Mouse (Mus musculus) telencephalon, adult 2 months (tissue): ENCODE data around the gene Mlkl.

Experiments
- DNase-seq: peaks from one replicate; pipeline ENCODE4 v3.0.0-alpha.2; 2011; ENCODE audit warnings: low read depth, low spot score

Gene Mlkl

GRCm38 (mm10) chr8:111337890-111338347, at the start of gene Mlkl:
Gene Mlkl, minus strand, starts transcription at chr8:111338177.
- DNase-seq: no peak

- DNase-seq: no peak
These were observed 47.9 kb upstream of the Mlkl start for GRCm38 (mm10) chr8:111385915-111386314.

GRCm38 (mm10) chr8:111384628-111385027, 46.7 kb upstream of the Mlkl start:
- DNase-seq: no peak

- peak; percentile 68 for DNase-seq
These were observed 37.2 kb upstream of the Mlkl start for GRCm38 (mm10) chr8:111375192-111375591.

DNA sequence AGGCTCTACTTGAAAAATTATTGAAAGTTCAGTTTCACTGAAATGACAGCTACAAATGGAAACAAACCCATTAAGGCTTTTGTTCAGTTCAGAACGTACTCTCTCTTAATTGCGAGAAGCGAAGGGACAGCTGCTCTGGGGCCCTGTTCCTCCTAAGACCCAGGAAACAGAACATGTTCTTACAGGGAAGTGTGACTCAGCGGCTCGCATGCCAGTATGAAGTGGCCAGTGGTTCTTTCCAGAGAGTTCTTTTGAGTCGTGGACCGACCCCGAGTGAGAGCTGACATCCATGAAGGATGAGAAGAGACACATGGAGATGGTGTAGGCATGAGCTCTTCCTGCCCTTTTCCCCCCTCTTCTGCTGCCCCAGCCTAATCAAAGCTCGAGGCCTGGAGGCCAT, 31.7 kb upstream of the Mlkl start:
- DNase-seq: no peak

- no peak for DNase-seq
These were observed 29.4 kb upstream of the Mlkl start for GRCm38 (mm10) chr8:111367350-111367749.

GRCm38 (mm10) chr8:111366610-111367234, 28.7 kb upstream of the Mlkl start:
- no peak for DNase-seq

- DNase-seq: no peak
These were observed 25.5 kb upstream of the Mlkl start for GRCm38 (mm10) chr8:111363489-111363888.

DNA sequence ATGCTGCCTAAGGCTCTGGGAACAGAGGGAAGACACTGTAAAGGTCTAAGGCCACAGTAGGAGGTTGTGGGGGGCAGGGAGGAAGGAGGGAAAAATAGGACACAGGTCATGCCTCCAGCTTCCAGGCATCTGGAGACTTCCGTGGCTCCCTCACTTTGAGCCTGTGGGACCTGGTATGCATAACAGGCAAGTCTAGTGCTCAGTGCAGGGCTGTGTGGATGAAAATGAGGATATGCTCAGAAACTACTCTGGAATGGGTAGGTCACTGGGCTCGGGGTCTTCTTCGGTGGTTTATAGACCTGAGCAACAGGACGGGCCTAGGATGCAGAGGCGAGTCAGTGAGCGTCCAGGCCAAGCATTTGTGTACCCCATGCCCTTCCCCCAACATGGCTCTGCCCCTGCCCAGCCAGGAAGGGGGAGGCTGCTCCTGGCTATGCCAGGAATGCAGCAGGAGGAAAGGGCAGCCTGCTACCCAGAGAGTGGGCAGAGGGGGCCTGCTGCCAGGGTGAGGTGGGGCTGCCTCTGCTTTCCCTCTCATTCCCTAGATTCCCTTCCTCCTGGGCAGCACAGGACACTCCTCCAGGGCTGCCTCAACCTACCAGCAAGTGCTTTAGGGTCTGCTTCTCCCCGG, 22.7 kb upstream of the Mlkl start:
- no peak for DNase-seq

DNA sequence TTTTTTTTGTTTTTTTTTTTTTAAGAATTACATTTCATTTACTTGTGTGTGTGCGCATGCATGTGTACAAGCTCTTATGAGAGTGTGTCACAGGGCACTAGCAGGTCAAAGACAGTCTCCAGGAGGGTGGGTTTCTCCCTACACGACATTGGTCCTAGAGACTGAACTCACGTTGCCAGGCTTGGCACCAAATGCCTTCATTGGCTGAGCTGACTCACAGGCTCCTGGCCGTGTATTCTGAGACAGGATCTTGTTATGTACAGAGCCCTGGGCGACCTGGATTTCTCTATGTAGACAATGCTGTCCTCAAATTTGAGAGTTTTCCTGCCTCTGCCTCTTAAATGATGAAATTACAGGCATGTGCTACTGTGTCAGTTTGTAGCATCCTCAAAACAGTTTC, 22.0 kb upstream of the Mlkl start:
- no peak for DNase-seq

GRCm38 (mm10) chr8:111358905-111359304, 20.9 kb upstream of the Mlkl start:
- no peak for DNase-seq

DNA sequence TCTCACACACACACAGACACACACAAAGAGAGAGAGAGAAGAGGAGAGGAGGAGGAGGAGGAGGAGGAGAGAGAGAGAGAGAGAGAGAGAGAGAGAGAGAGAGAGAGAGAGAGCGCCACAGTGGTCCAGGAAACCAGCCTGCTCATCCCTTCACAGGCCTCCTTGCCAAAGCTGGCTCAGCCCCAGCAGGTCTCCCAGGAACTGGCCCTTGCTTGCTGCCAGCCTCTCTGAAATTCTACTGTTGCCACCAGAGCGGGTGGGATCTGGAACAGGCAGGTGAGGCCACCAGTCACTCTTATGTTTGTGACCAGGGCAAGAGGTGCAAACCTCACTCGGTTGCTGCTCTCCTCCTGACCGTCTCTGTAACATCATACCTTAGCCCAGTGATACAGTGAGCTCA, 19.5 kb upstream of the Mlkl start:
- no peak for DNase-seq

- peak; percentile 64 for DNase-seq
These were observed 15.5 kb upstream of the Mlkl start for GRCm38 (mm10) chr8:111353497-111353896.

DNA sequence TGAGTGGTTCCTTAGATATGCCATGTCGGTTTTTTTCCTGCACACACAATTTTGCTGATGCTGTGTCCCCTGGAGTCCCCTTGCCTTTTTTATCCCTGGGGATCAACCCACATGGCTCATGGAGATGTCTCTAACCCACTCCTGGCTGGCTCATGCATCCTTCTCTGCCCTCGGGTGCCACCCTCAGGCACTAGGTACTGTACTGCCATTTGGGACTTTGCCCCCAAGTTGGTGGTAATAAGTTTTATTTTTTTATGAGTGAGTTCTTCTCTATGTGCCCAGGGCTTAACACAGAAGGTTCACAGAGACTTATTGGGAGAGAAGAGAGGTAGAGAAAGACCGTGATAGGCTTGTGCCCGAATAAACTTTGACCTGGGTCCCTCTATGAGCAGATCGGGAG, 14.3 kb upstream of the Mlkl start:
- no peak for DNase-seq

GRCm38 (mm10) chr8:111350577-111350976, 12.6 kb upstream of the Mlkl start:
- no peak for DNase-seq

DNA sequence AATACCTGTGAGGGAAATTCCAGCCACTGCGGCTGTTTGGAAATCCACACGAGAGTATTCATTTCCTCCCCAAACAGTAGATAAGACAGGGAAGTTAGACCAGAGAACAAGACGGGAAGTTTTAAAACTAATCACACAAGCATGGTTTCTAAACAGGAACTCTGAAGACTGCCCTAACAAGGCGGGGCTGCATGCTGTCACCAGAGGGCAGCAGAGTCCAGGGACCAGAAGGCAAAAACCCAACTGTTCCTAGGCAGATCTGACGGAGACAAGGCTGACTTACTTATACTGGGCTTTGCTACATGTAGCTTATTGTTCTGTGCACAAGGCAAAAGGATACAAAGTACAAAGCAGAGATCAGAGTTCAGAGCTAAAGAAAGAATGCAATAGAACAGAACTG, 5.2 kb upstream of the Mlkl start:
- DNase-seq: peak; percentile 62

DNA sequence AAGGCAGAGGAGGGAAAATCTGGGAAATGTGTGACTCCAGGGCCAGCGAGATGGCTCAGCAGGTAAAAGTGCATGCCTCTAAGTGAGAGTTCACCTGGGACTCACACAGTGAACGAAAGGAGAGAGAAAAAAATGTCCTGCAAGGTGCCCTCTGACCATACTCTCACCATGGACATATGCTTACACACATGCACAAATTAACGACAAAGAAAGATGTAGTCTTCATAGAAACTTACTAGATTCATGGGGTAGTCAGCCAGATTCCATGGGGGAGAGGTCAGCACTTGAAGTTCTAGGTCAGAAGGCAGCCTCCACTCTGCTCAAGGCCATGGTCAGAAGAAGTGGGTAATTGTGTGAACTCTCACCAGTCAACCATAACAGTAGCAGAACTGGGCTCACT, 2.2 kb upstream of the Mlkl start:
- no peak for DNase-seq

- DNase-seq: no peak
These were observed 612 bp upstream of the Mlkl start for GRCm38 (mm10) chr8:111338370-111339208.

- no peak for DNase-seq
These were observed 577 bp downstream of the Mlkl start for GRCm38 (mm10) chr8:111337311-111337889.

DNA sequence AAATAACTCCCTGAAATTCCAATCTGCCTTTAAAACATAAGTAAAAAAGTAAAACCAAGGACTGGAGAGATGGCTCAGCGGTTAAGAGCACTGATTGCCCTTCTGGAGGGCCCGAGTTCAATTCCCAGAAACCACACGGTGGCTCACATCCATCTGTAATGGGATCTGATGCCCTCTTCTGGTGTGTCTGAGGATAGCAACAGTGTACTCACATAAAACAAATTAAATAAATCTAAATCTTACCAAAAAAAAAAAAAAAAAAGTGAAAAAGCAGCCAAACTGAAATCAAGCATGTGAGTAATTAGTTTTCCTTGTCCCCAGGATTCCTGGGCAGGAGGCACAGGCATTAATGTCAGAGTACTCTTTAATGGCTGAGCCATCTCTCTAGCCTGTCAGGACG, 1.3 kb downstream of the Mlkl start:
- DNase-seq: no peak

GRCm38 (mm10) chr8:111325222-111325790, 12.7 kb downstream of the Mlkl start:
- DNase-seq: no peak

GRCm38 (mm10) chr8:111314729-111315128, 23.2 kb downstream of the Mlkl start:
- DNase-seq: no peak
